Mouse (Mus musculus) small intestine, adult 2 months (tissue): ENCODE results near the gene Tmem223.

Experiments used
- CTCF ChIP-seq: fragments of 200-500 bp; IDR thresholded peaks from 2 replicates; pipeline ENCODE4 v1.5.1; 2012; ENCODE audit warnings: low read depth, mild to moderate bottlenecking, control low read depth, inconsistent platforms, low read length, moderate library complexity, mixed read lengths; ENCODE audit not compliant: insufficient replicate concordance, insufficient read length; ENCODE audit errors: extremely low read depth
- POLR2A ChIP-seq: fragments of 200-500 bp; IDR thresholded peaks from 2 replicates; pipeline ENCODE4 v1.6.1; 2012; ENCODE audit warnings: low read depth, mild to moderate bottlenecking, control low read depth, inconsistent platforms, low read length, moderate library complexity

DNA sequence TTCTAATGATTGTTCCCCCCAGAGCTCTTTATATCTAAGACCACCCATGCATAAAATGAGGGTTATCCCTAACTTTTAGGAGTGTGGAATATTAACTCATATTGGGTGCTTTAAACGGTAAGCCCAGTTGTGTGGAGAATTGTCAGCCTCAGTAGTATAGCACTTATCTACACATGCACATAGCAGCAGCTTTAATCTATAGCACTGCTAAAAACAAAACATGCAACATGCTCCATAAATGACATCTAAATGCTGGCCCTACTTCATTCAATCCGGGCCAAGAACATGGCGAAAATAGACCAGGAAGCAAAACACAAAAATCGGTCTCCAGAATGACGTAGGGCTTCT, 48.3 kb upstream of the Tmem223 start:
- TF ChIP-seq POLR2A, result no peak
- TF ChIP-seq CTCF, result no peak
